Mouse (Mus musculus) intestine, postnatal 0 days (tissue): ENCODE measurements around the gene Tle6. TPM values are rescaled to one million over a fixed set of nuclear protein-coding genes. Genes with fewer than 3 reads are reported as not detected.

Experiments
- ATAC-seq: fragments of 200-750 bp; cut with Nextera tagmentation; 2 replicates; pipeline ENCODE4 v1.8.0; 2017; ENCODE audit warnings: mild to moderate bottlenecking, moderate TSS enrichment, moderate library complexity
- H3K27ac ChIP-seq: fragments of 300-500 bp; sonication (generic); 2 replicates; pipeline ENCODE4 v1.5.1; 2014; ENCODE audit warnings: mild to moderate bottlenecking, low read depth, low read length, moderate library complexity
- H3K27me3 ChIP-seq: fragments of 300-500 bp; sonication (generic); replicated peaks from 2 replicates; pipeline ENCODE4 v1.6.1; 2014; ENCODE audit warnings: low read length, mixed read lengths; ENCODE audit not compliant: control insufficient read depth, insufficient read depth
- H3K36me3 ChIP-seq: fragments of 300-500 bp; sonication (generic); 2 replicates; pipeline ENCODE4 v1.6.1; 2014; ENCODE audit warnings: mild to moderate bottlenecking, moderate library complexity; ENCODE audit not compliant: control insufficient read depth, insufficient read depth
- H3K4me1 ChIP-seq: fragments of 300-500 bp; sonication (generic); replicated peaks from 2 replicates; pipeline ENCODE4 v1.6.1; 2014; ENCODE audit warnings: antibody characterized with exemption, low read length, mixed read lengths; ENCODE audit not compliant: control insufficient read depth, insufficient read depth
- H3K4me2 ChIP-seq: fragments of 300-500 bp; sonication (generic); replicated peaks from 2 replicates; pipeline ENCODE4 v1.6.1; 2014; ENCODE audit warnings: low read depth, mild to moderate bottlenecking, moderate library complexity
- H3K4me3 ChIP-seq: fragments of 300-500 bp; sonication (generic); 2 replicates; pipeline ENCODE4 v1.5.1; 2014; ENCODE audit warnings: low read depth, low read length
- H3K9ac ChIP-seq: fragments of 300-500 bp; sonication (generic); 2 replicates; pipeline ENCODE4 v1.6.1; 2014; ENCODE audit warnings: mild to moderate bottlenecking, low read depth, low read length
- H3K9me3 ChIP-seq: fragments of 300-500 bp; sonication (generic); 2 replicates; pipeline ENCODE4 v1.6.1; 2016; ENCODE audit warnings: mixed run types; ENCODE audit not compliant: control insufficient read depth
- CTCF ChIP-seq: sonication (generic); IDR thresholded peaks from 2 replicates; pipeline ENCODE4 v1.5.1; 2016; ENCODE audit warnings: low read depth, mild to moderate bottlenecking, control low read depth, antibody characterized with exemption, moderate library complexity
- WGBS: fragments of 180-500 bp; shearing (Covaris S2); extraction: QIAGEN DNeasy Blood & Tissue Kit; methylation state at CpG from one replicate; pipeline ENCODE4 v1.1.7; 2014; 5-methylcytosine and 5-hydroxymethylcytosine counted together
- polyA plus RNA-seq: library from polyadenylated mRNA; unstranded; fragments of >200 nt; fragmentation: Nextera tagmentation; extraction: Ambion mirVana; gene quantifications from 2 replicates; pipeline ENCODE4 v1.2.1, GENCODE M21; 2015

The Tle6 gene
- polyA plus RNA-seq, 1 experiment from 2014 or later, result 3.9 TPM

DNA sequence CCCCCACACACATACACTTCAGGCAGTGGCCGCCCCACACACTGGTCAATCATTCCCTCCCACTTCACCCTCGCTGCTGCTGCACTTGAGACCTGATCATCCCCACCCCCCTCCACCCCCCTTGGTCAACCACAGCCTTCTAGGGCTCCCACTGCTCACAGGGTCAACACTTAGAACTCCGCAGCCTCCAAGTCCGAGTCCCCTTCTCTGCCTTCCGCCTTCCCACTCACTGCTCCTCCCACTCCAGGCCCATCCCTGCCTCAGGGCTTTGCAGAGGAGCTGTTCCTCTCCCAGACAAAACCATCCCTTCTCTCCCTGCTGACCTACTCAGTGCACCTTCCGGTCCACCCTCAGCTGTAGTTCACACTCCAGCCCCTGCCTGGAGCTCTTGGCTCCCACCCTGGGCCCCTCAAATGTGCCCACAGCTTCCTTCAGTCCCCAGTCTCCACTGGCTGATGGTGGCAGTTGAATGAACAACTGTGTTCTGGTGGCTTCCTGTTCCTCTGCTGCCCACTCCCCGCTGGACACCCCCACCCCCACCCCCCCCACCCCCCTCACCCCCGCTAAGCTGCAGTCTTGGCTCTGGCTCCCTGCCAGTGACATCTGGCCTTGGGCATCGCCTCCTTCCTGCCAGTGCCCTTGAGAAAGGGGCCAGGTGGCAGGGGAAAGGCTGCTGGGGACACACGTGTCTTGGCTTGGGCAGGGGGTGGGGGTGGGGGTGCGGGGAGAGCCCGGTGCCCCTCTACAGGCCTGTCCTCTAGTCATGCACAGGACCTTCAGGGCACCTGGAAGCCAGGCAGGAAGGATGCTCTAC is 3.5 kb downstream of the Tle6 start:
- H3K9ac ChIP-seq, result 0 out of 2 replicates have a peak overlapping the region, but pooled peaks have one; percentile 26
- no peaks in the 10 kb centered on the region for H3K36me3 ChIP-seq
- no peaks in the 10 kb centered on the region for H3K27me3 ChIP-seq
- peak overlapping the region; percentile 11 for H3K4me3 ChIP-seq
- TF ChIP-seq CTCF, result no peak
- H3K27ac ChIP-seq, result no peak overlapping the region
- H3K4me1 ChIP-seq, result peaks cover 9% of the 10 kb centered on the region; the same call in 1 of the 2 replicates
- peak overlapping the region; percentile 53 for H3K4me2 ChIP-seq
- 11% methylated on average over 12 of the region's 12 CpGs for WGBS
- ATAC-seq, result peak; percentile 12; the same call in 1 of the 2 replicates
- no peaks in the 10 kb centered on the region for H3K9me3 ChIP-seq

- no peak for TF ChIP-seq CTCF
- peaks cover 7% of the 10 kb centered on the region; the same call in 1 of the 2 replicates for H3K4me1 ChIP-seq
- H3K4me3 ChIP-seq, result peak overlapping the region; percentile 11; the same call in 1 of the 2 replicates
- H3K27ac ChIP-seq, result no peak overlapping the region
- ATAC-seq, result no peak
- peak overlapping the region; percentile 53 for H3K4me2 ChIP-seq
- H3K36me3 ChIP-seq, result no peaks in the 10 kb centered on the region
- WGBS, result 62% methylated on average over 10 of the region's 10 CpGs
- H3K27me3 ChIP-seq, result no peaks in the 10 kb centered on the region
- 0 out of 2 replicates have a peak overlapping the region, but pooled peaks have one; percentile 26 for H3K9ac ChIP-seq
- H3K9me3 ChIP-seq, result no peaks in the 10 kb centered on the region
These were observed 4.3 kb downstream of the Tle6 start for GRCm38 (mm10) chr10:81596611-81597010.

DNA sequence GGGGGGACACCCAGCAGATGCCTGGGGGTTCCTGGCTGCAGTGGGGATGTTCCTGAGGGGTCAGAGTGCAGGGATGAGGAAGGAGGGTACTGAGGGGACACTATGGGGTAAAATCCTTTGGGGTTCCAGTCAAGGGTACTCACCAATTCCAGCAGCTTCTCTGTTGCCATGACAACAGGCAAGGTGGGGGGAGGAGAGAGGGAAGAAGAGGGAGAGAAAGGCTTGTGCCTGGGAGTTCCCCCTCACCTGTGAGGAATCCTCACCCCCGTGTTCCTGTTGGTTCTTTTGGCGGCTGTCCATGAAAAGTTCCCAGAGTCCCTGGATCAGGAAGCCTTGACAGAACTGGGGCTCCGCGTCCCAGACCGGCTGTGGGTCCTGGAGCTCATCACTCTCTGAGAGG is 5.3 kb downstream of the Tle6 start:
- no peak for TF ChIP-seq CTCF
- Histone ChIP-seq H3K4me2 (no peak overlapping the region), H3K9ac (no peak overlapping the region), H3K4me1 (peaks cover 2% of the 10 kb centered on the region; the same call in 1 of the 2 replicates), H3K9me3 (no peaks in the 10 kb centered on the region), H3K27ac (no peak overlapping the region), H3K36me3 (no peaks in the 10 kb centered on the region), H3K27me3 (no peaks in the 10 kb centered on the region), H3K4me3 (no peak overlapping the region)
- no peak for ATAC-seq
- 66% methylated on average over 5 of the region's 5 CpGs for WGBS

DNA sequence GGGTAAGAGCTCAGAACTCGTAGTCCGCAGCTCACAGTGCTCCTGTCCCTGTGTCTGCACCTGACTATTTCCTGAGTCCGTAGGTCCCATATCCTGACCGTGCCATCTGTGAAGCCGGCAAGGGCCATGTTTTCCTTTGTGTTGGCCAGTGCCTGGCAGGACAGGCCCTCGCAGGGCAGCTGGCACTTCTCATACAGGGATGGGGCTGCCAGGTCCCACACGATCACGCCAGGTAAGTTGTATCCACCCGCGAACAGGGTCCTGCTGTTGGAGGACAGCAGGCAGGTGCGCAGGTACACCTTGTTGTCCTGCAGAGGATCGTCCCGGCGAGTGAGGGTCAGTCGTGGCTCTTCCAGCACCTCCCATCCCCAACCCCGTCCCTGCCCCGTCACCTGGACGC is 6.9 kb downstream of the Tle6 start:
- WGBS, result 69% methylated on average over 18 of the region's 18 CpGs
- Histone ChIP-seq H3K4me1 (peaks cover 2% of the 10 kb centered on the region; the same call in 1 of the 2 replicates), H3K4me3 (no peak overlapping the region), H3K27me3 (no peaks in the 10 kb centered on the region), H3K9ac (no peak overlapping the region), H3K9me3 (no peaks in the 10 kb centered on the region), H3K36me3 (no peaks in the 10 kb centered on the region), H3K4me2 (no peak overlapping the region), H3K27ac (no peak overlapping the region)
- no peak for TF ChIP-seq CTCF
- no peak for ATAC-seq

DNA sequence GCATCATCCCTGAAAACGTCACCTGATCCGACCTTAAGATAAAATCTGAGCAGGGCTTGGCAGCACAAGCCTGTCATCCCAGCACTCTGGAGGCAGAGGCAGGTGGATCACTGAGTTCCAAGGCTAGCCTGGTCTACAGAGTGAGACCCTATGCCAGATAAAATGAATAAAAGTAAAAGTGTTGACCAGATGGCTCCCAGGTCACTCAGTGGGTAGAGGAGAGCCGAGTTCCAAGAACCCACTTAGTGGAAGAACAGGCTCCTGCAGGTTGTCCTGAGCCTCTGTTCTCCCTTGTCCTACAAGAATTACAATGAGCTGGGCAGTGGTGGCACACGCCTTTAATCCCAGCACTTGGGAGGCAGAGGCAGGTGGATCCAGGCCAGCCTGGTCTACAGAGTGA is 7.7 kb downstream of the Tle6 start:
- 67% methylated on average over 4 of the region's 4 CpGs for WGBS

DNA sequence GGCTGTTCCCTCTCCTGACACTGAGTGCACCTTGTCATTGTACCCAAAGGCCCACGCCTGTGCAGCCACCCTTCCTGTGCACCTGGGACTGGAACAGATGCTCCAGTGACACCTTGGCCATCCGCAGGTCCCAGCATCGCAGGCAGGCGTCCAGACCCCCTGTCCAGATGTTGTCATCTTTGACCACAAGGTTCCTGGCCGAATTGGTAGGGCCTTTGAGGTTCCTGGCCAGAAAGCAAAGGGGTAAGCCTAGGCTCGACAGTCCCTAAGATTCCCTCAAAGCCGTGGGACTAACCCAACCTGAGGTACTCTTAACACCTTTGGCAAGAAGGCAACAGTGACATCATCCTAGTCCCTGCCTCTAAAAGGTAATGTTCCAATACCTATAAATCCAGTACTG is 8.2 kb downstream of the Tle6 start:
- no peaks in the 10 kb centered on the region for H3K9me3 ChIP-seq
- H3K27ac ChIP-seq, result no peak overlapping the region
- H3K4me2 ChIP-seq, result no peak overlapping the region
- TF ChIP-seq CTCF, result no peak
- H3K36me3 ChIP-seq, result 0 out of 2 replicates have a peak, but pooled peaks cover 4% of the 10 kb centered on the region
- no peak for ATAC-seq
- no peaks in the 10 kb centered on the region for H3K27me3 ChIP-seq
- no peak overlapping the region for H3K4me3 ChIP-seq
- 85% methylated on average over 7 of the region's 7 CpGs for WGBS
- H3K9ac ChIP-seq, result no peak overlapping the region
- peaks cover 2% of the 10 kb centered on the region; the same call in 1 of the 2 replicates for H3K4me1 ChIP-seq

More for the DNA sequence above, 7.7 kb downstream of the Tle6 start:
- Histone ChIP-seq H3K4me1 (peaks cover 2% of the 10 kb centered on the region; the same call in 1 of the 2 replicates), H3K36me3 (no peaks in the 10 kb centered on the region), H3K4me2 (no peak overlapping the region), H3K4me3 (no peak overlapping the region), H3K27me3 (no peaks in the 10 kb centered on the region), H3K9me3 (no peaks in the 10 kb centered on the region), H3K27ac (no peak overlapping the region), H3K9ac (no peak overlapping the region)
- TF ChIP-seq CTCF, result no peak
- ATAC-seq, result no peak
